Mouse (Mus musculus): ENCODE results near the gene Cxcr4. TPM values are rescaled to one million over a fixed set of nuclear protein-coding genes. Genes with fewer than 3 reads are reported as not detected.

Gene Cxcr4
- polyA plus RNA-seq, 1 experiment from 2014 or later, result 1.6 TPM

GRCm38 (mm10) chr1:128563905-128564304 lies 28.2 kb downstream of the Cxcr4 start:
- Histone ChIP-seq H3K4me1 (replicated peaks) (no peaks in the 10 kb centered on the region), H3K27ac (no peak overlapping the region)
- 81% methylated on average over 3 of the region's 3 CpGs for WGBS

GRCm38 (mm10) chr1:128561325-128561874 lies 30.7 kb downstream of the Cxcr4 start:
- no peak overlapping the region for H3K9ac ChIP-seq (replicated peaks)
- H3K4me1 ChIP-seq (replicated peaks), result no peaks in the 10 kb centered on the region
- WGBS, result 81% methylated on average over 9 of the region's 9 CpGs
- no peak overlapping the region for H3K4me2 ChIP-seq
- no peaks in the 10 kb centered on the region for H3K27me3 ChIP-seq
- no peaks in the 10 kb centered on the region for H3K9me3 ChIP-seq
- ATAC-seq (ENCODE audit: insufficient number of reproducible peaks, insufficient read depth, low FRiP score, low TSS enrichment, low read depth), result no peak
- H3K27ac ChIP-seq, result no peak overlapping the region
- no peak overlapping the region for H3K4me3 ChIP-seq (replicated peaks)
- no peaks in the 10 kb centered on the region for H3K36me3 ChIP-seq

More at GRCm38 (mm10) chr1:128563905-128564304, 28.2 kb downstream of the Cxcr4 start:
- no peak for ATAC-seq (ENCODE audit: insufficient number of reproducible peaks, insufficient read depth, low FRiP score, low TSS enrichment, low read depth)
- H3K4me3 ChIP-seq (replicated peaks), result no peak overlapping the region
- H3K36me3 ChIP-seq, result no peaks in the 10 kb centered on the region
- H3K9ac ChIP-seq (replicated peaks), result no peak overlapping the region
- H3K27me3 ChIP-seq, result no peaks in the 10 kb centered on the region
- H3K9me3 ChIP-seq, result no peaks in the 10 kb centered on the region
- no peak overlapping the region for H3K4me2 ChIP-seq

- no peaks in the 10 kb centered on the region for H3K27me3 ChIP-seq
- no peaks in the 10 kb centered on the region for H3K4me1 ChIP-seq (replicated peaks)
- H3K4me3 ChIP-seq (replicated peaks), result no peak overlapping the region
- H3K9me3 ChIP-seq, result no peaks in the 10 kb centered on the region
- ATAC-seq (ENCODE audit: insufficient number of reproducible peaks, insufficient read depth, low FRiP score, low TSS enrichment, low read depth), result no peak
- no peak overlapping the region for H3K27ac ChIP-seq
- H3K36me3 ChIP-seq, result no peaks in the 10 kb centered on the region
- 71% methylated on average over 14 of the region's 14 CpGs for WGBS
- no peak overlapping the region for H3K4me2 ChIP-seq
- no peak overlapping the region for H3K9ac ChIP-seq (replicated peaks)
Measured at GRCm38 (mm10) chr1:128560452-128561324, 31.4 kb downstream of the Cxcr4 start.

GRCm38 (mm10) chr1:128557953-128558352 lies 34.1 kb downstream of the Cxcr4 start:
- no peaks in the 10 kb centered on the region for H3K36me3 ChIP-seq
- ATAC-seq (ENCODE audit: insufficient number of reproducible peaks, insufficient read depth, low FRiP score, low TSS enrichment, low read depth), result no peak
- no peak overlapping the region for H3K27ac ChIP-seq
- WGBS, result 80% methylated on average over 4 of the region's 4 CpGs
- no peak overlapping the region for H3K4me3 ChIP-seq (replicated peaks)
- H3K4me2 ChIP-seq, result no peak overlapping the region
- no peaks in the 10 kb centered on the region for H3K9me3 ChIP-seq
- H3K27me3 ChIP-seq, result no peaks in the 10 kb centered on the region
- no peak overlapping the region for H3K9ac ChIP-seq (replicated peaks)
- H3K4me1 ChIP-seq (replicated peaks), result no peaks in the 10 kb centered on the region

- Histone ChIP-seq H3K27me3 (no peaks in the 10 kb centered on the region), H3K4me3 (replicated peaks) (no peak overlapping the region), H3K4me1 (replicated peaks) (no peaks in the 10 kb centered on the region), H3K9ac (replicated peaks) (no peak overlapping the region), H3K4me2 (no peak overlapping the region), H3K27ac (no peak overlapping the region), H3K9me3 (no peaks in the 10 kb centered on the region), H3K36me3 (no peaks in the 10 kb centered on the region)
- ATAC-seq (ENCODE audit: insufficient number of reproducible peaks, insufficient read depth, low FRiP score, low TSS enrichment, low read depth), result no peak
Measured at GRCm38 (mm10) chr1:128552545-128552944, 39.5 kb downstream of the Cxcr4 start.

- Histone ChIP-seq H3K4me3 (replicated peaks) (no peak overlapping the region), H3K27me3 (no peaks in the 10 kb centered on the region), H3K36me3 (no peaks in the 10 kb centered on the region), H3K9ac (replicated peaks) (no peak overlapping the region), H3K9me3 (no peaks in the 10 kb centered on the region), H3K4me2 (no peak overlapping the region), H3K4me1 (replicated peaks) (no peaks in the 10 kb centered on the region), H3K27ac (no peak overlapping the region)
- no peak for ATAC-seq (ENCODE audit: insufficient number of reproducible peaks, insufficient read depth, low FRiP score, low TSS enrichment, low read depth)
- 18% methylated on average over 8 of the region's 8 CpGs for WGBS
Measured at GRCm38 (mm10) chr1:128551743-128552397, 40.2 kb downstream of the Cxcr4 start.

- no peak overlapping the region for H3K9ac ChIP-seq (replicated peaks)
- H3K27ac ChIP-seq, result no peak overlapping the region
- H3K4me1 ChIP-seq (replicated peaks), result no peaks in the 10 kb centered on the region
- H3K4me2 ChIP-seq, result no peak overlapping the region
- H3K4me3 ChIP-seq (replicated peaks), result no peak overlapping the region
- no peaks in the 10 kb centered on the region for H3K27me3 ChIP-seq
- H3K9me3 ChIP-seq, result no peaks in the 10 kb centered on the region
- WGBS, result 71% methylated on average over 5 of the region's 5 CpGs
- H3K36me3 ChIP-seq, result no peaks in the 10 kb centered on the region
- ATAC-seq (ENCODE audit: insufficient number of reproducible peaks, insufficient read depth, low FRiP score, low TSS enrichment, low read depth), result no peak
Measured at GRCm38 (mm10) chr1:128549442-128549841, 42.7 kb downstream of the Cxcr4 start.

GRCm38 (mm10) chr1:128549007-128549406 lies 43.1 kb downstream of the Cxcr4 start:
- Histone ChIP-seq H3K36me3 (no peaks in the 10 kb centered on the region), H3K27ac (no peak overlapping the region), H3K9ac (replicated peaks) (no peak overlapping the region), H3K4me1 (replicated peaks) (no peaks in the 10 kb centered on the region), H3K27me3 (no peaks in the 10 kb centered on the region), H3K9me3 (no peaks in the 10 kb centered on the region), H3K4me3 (replicated peaks) (no peak overlapping the region), H3K4me2 (no peak overlapping the region)
- 72% methylated on average over 3 of the region's 3 CpGs for WGBS
- ATAC-seq (ENCODE audit: insufficient number of reproducible peaks, insufficient read depth, low FRiP score, low TSS enrichment, low read depth), result no peak

- Histone ChIP-seq H3K4me3 (replicated peaks) (no peak overlapping the region), H3K9ac (replicated peaks) (no peak overlapping the region), H3K27ac (no peak overlapping the region), H3K36me3 (no peaks in the 10 kb centered on the region), H3K9me3 (no peaks in the 10 kb centered on the region), H3K4me2 (no peak overlapping the region), H3K27me3 (no peaks in the 10 kb centered on the region), H3K4me1 (replicated peaks) (no peaks in the 10 kb centered on the region)
- ATAC-seq (ENCODE audit: insufficient number of reproducible peaks, insufficient read depth, low FRiP score, low TSS enrichment, low read depth), result no peak
- WGBS, result 85% methylated on average over 5 of the region's 5 CpGs
Measured at GRCm38 (mm10) chr1:128548220-128548998, 43.7 kb downstream of the Cxcr4 start.

- no peaks in the 10 kb centered on the region for H3K36me3 ChIP-seq
- H3K27ac ChIP-seq, result no peak overlapping the region
- no peaks in the 10 kb centered on the region for H3K4me1 ChIP-seq (replicated peaks)
- no peak for ATAC-seq (ENCODE audit: insufficient number of reproducible peaks, insufficient read depth, low FRiP score, low TSS enrichment, low read depth)
- 83% methylated on average over 6 of the region's 6 CpGs for WGBS
- H3K4me2 ChIP-seq, result no peak overlapping the region
- H3K27me3 ChIP-seq, result no peaks in the 10 kb centered on the region
- no peak overlapping the region for H3K9ac ChIP-seq (replicated peaks)
- no peaks in the 10 kb centered on the region for H3K9me3 ChIP-seq
- H3K4me3 ChIP-seq (replicated peaks), result no peak overlapping the region
Measured at GRCm38 (mm10) chr1:128545672-128546071, 46.4 kb downstream of the Cxcr4 start.

GRCm38 (mm10) chr1:128543137-128543536 lies 49.0 kb downstream of the Cxcr4 start:
- no peak for ATAC-seq (ENCODE audit: insufficient number of reproducible peaks, insufficient read depth, low FRiP score, low TSS enrichment, low read depth)
- H3K4me1 ChIP-seq (replicated peaks), result no peaks in the 10 kb centered on the region
- H3K27me3 ChIP-seq, result no peaks in the 10 kb centered on the region
- H3K36me3 ChIP-seq, result no peaks in the 10 kb centered on the region
- 79% methylated on average over 2 of the region's 2 CpGs for WGBS
- H3K9me3 ChIP-seq, result no peaks in the 10 kb centered on the region
- no peak overlapping the region for H3K27ac ChIP-seq
- no peak overlapping the region for H3K4me3 ChIP-seq (replicated peaks)
- H3K9ac ChIP-seq (replicated peaks), result no peak overlapping the region
- H3K4me2 ChIP-seq, result no peak overlapping the region

All from limb, embryonic 12.5 days (tissue).